Mouse (Mus musculus): ENCODE data around the gene Glra1. TPM values are rescaled to one million over a fixed set of nuclear protein-coding genes. Genes with fewer than 3 reads are reported as not detected.

Glra1 gene
- polyA plus RNA-seq, 1 experiment from 2014 or later: 5.5 TPM

GRCm38 (mm10) chr11:55505485-55505884 is 102.5 kb downstream of the Glra1 start:
- Histone ChIP-seq H3K4me3 (no peak overlapping the region), H3K4me2 (replicated peaks) (no peak overlapping the region), H3K36me3 (peaks cover 20% of the 10 kb centered on the region), H3K4me1 (no peaks in the 10 kb centered on the region), H3K27me3 (replicated peaks) (no peaks in the 10 kb centered on the region), H3K9me3 (no peaks in the 10 kb centered on the region), H3K9ac (no peak overlapping the region), H3K27ac (no peak overlapping the region)
- ATAC-seq (ENCODE audit: low FRiP score, low read depth): no peak
- WGBS: 88% methylated on average over 3 of the region's 3 CpGs

GRCm38 (mm10) chr11:55502886-55503285 is 105.1 kb downstream of the Glra1 start:
- 71% methylated on average over 5 of the region's 5 CpGs for WGBS
- Histone ChIP-seq H3K4me3 (no peak overlapping the region), H3K36me3 (peaks cover 43% of the 10 kb centered on the region), H3K27me3 (replicated peaks) (no peaks in the 10 kb centered on the region), H3K9me3 (no peaks in the 10 kb centered on the region), H3K27ac (no peak overlapping the region), H3K9ac (no peak overlapping the region), H3K4me2 (replicated peaks) (no peak overlapping the region), H3K4me1 (no peaks in the 10 kb centered on the region)
- ATAC-seq (ENCODE audit: low FRiP score, low read depth): no peak

DNA sequence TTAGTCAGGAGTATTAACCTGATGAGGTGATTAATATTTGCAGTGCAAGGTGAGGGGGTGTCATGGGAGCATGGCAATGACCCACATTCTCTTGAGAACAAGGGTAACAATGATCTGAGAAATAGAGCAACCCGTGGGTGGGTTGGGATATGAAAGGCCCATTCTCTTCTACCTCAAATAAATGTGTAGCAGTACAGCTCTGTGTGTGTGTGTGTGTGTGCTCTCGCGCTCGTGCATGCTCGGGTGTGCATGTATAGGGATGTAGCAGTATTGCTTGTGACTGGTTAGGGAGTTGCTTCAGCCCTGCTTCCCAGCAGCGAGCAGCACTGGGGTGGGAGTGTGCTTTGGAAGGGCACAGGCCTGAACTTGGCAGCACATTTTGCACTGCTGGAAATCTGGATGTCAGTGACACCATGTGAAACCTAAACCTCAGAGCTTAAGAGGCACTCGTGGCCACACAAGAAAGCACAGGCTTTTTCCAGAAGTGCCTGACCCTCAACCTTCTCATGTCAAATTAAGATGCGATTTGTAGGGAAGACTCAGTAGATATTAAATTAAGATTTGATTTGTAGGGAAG is 106.0 kb downstream of the Glra1 start:
- ATAC-seq (ENCODE audit: low FRiP score, low read depth): no peak
- H3K27ac ChIP-seq: no peak overlapping the region
- no peaks in the 10 kb centered on the region for H3K27me3 ChIP-seq (replicated peaks)
- H3K4me3 ChIP-seq: no peak overlapping the region
- H3K9me3 ChIP-seq: no peaks in the 10 kb centered on the region
- H3K9ac ChIP-seq: no peak overlapping the region
- WGBS: 81% methylated on average over 8 of the region's 8 CpGs
- H3K4me1 ChIP-seq: no peaks in the 10 kb centered on the region
- no peak overlapping the region for H3K4me2 ChIP-seq (replicated peaks)
- peaks cover 48% of the 10 kb centered on the region for H3K36me3 ChIP-seq

DNA sequence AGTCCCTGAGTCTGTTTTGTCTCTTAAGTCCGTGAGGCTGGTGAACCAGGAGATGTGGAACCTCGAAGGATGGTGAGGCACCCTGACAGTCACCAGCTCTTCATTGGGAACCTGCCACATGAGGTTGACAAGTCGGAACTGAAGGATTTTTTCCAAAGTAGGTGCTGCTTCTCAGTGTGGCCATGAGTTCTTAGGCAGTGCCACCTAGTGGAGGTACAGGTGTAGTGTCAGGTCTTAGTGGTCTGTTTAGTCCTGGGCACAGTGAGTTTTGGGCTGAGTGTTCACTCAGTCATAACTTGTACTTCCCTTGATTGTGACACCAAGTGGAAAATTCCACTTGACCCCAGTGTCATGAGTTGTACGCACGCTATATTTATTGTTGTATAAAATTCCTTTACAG is 110.1 kb downstream of the Glra1 start:
- ATAC-seq (ENCODE audit: low FRiP score, low read depth): no peak
- H3K27me3 ChIP-seq (replicated peaks): no peaks in the 10 kb centered on the region
- H3K27ac ChIP-seq: no peak overlapping the region
- H3K4me1 ChIP-seq: no peaks in the 10 kb centered on the region
- no peak overlapping the region for H3K4me3 ChIP-seq
- H3K4me2 ChIP-seq (replicated peaks): no peak overlapping the region
- WGBS: 74% methylated on average over 5 of the region's 5 CpGs
- H3K36me3 ChIP-seq: peaks cover 84% of the 10 kb centered on the region
- no peaks in the 10 kb centered on the region for H3K9me3 ChIP-seq
- no peak overlapping the region for H3K9ac ChIP-seq

GRCm38 (mm10) chr11:55496158-55496557 is 111.8 kb downstream of the Glra1 start:
- no peak overlapping the region for H3K4me2 ChIP-seq (replicated peaks)
- no peaks in the 10 kb centered on the region for H3K27me3 ChIP-seq (replicated peaks)
- no peak overlapping the region for H3K4me3 ChIP-seq
- 91% methylated on average over 6 of the region's 6 CpGs for WGBS
- H3K4me1 ChIP-seq: no peaks in the 10 kb centered on the region
- H3K27ac ChIP-seq: no peak overlapping the region
- H3K36me3 ChIP-seq: peaks cover 90% of the 10 kb centered on the region
- no peak for ATAC-seq (ENCODE audit: low FRiP score, low read depth)
- H3K9me3 ChIP-seq: no peaks in the 10 kb centered on the region
- H3K9ac ChIP-seq: no peak overlapping the region

GRCm38 (mm10) chr11:55485443-55485842 is 122.6 kb downstream of the Glra1 start:
- no peak overlapping the region for H3K4me3 ChIP-seq
- no peak overlapping the region for H3K27ac ChIP-seq
- ATAC-seq (ENCODE audit: low FRiP score, low read depth): no peak
- no peaks in the 10 kb centered on the region for H3K9me3 ChIP-seq
- peaks cover 54% of the 10 kb centered on the region for H3K36me3 ChIP-seq
- H3K4me2 ChIP-seq (replicated peaks): no peak overlapping the region
- H3K27me3 ChIP-seq (replicated peaks): no peaks in the 10 kb centered on the region
- 98% methylated on average over 7 of the region's 7 CpGs for WGBS
- H3K4me1 ChIP-seq: no peaks in the 10 kb centered on the region
- no peak overlapping the region for H3K9ac ChIP-seq

DNA sequence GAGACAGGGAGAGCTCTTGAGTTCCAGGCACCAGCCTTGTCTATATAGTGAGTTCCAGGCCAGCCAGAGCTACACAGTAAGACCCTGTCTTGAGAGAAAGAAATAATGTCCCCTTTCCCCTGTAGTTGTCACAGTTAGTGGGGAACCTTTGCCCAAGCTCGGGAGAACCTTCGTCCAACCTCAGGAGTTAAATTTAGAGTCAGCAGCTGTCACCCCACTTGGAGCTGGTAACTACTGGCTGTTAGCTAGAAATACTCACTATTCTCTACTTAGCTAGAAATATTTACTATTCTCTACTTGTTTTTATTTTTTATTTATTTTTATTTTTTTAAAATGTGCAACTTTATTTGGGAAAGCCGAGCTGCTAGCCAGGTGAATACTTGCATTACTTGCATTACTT is 134.8 kb downstream of the Glra1 start:
- Histone ChIP-seq H3K9ac (no peak overlapping the region), H3K27me3 (replicated peaks) (no peaks in the 10 kb centered on the region), H3K4me2 (replicated peaks) (no peak overlapping the region), H3K27ac (no peak overlapping the region), H3K4me3 (no peak overlapping the region), H3K36me3 (peaks cover 14% of the 10 kb centered on the region), H3K9me3 (no peaks in the 10 kb centered on the region), H3K4me1 (peaks cover 18% of the 10 kb centered on the region)
- WGBS: 90% methylated on average over 3 of the region's 3 CpGs
- ATAC-seq (ENCODE audit: low FRiP score, low read depth): no peak

DNA sequence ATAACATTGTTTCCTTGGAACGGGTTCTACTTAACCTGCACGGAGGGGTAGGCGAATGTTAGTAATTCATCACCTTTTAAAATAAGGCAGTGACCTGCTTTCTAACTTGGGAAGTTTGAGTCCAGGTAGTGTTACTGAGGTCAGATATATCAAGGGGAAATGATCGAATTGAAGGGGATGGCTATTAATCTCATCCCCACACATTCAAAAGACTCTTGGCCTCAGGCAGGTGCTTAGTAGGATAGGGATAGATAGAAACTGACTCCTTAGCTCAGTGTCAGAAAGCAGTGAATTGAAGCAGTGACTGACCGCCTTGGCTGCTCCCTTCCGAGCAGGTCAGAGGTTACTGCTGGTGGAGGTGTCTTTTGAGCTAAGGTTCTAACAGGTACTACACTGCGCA is 136.5 kb downstream of the Glra1 start:
- peaks cover 21% of the 10 kb centered on the region for H3K4me1 ChIP-seq
- WGBS: 95% methylated on average over 7 of the region's 7 CpGs
- no peaks in the 10 kb centered on the region for H3K27me3 ChIP-seq (replicated peaks)
- no peak for ATAC-seq (ENCODE audit: low FRiP score, low read depth)
- H3K4me2 ChIP-seq (replicated peaks): peak overlapping the region; percentile 90
- no peak overlapping the region for H3K9ac ChIP-seq
- H3K36me3 ChIP-seq: peaks cover 14% of the 10 kb centered on the region
- no peak overlapping the region for H3K27ac ChIP-seq
- H3K9me3 ChIP-seq: no peaks in the 10 kb centered on the region
- H3K4me3 ChIP-seq: no peak overlapping the region

- 71% methylated on average over 8 of the region's 8 CpGs for whole genome bisulfite sequencing
- Histone ChIP-seq H3K27me3 (replicated peaks) (no peaks in the 10 kb centered on the region), H3K4me1 (peaks cover 21% of the 10 kb centered on the region), H3K9ac (no peak overlapping the region), H3K36me3 (peaks cover 14% of the 10 kb centered on the region), H3K4me3 (peak overlapping the region; percentile 83), H3K27ac (no peak overlapping the region), H3K4me2 (replicated peaks) (peak overlapping the region; percentile 90), H3K9me3 (no peaks in the 10 kb centered on the region)
- no peak for ATAC-seq (ENCODE audit: low FRiP score, low read depth)
Measured at GRCm38 (mm10) chr11:55470761-55471160, 137.2 kb downstream of the Glra1 start.

GRCm38 (mm10) chr11:55469923-55470691 is 137.9 kb downstream of the Glra1 start:
- Histone ChIP-seq H3K4me1 (peaks cover 21% of the 10 kb centered on the region), H3K27me3 (replicated peaks) (no peaks in the 10 kb centered on the region), H3K27ac (peak overlapping the region; percentile 39; the same call in 1 of the 2 replicates), H3K4me2 (replicated peaks) (peak overlapping the region; percentile 90), H3K36me3 (peaks cover 14% of the 10 kb centered on the region), H3K4me3 (peak overlapping the region; percentile 83), H3K9ac (peak overlapping the region; percentile 94), H3K9me3 (no peaks in the 10 kb centered on the region)
- peak; percentile 22; the same call in 1 of the 2 replicates for ATAC-seq (ENCODE audit: low FRiP score, low read depth)
- WGBS: 1% methylated on average over 46 of the region's 46 CpGs

- Histone ChIP-seq H3K9ac (peak within 1 kb of the TSS; percentile 94), H3K27ac (peak within 1 kb of the TSS; percentile 39), H3K27me3 (replicated peaks) (no peaks in the 10 kb centered on the region), H3K36me3 (peaks cover 14% of the 10 kb centered on the region; the same call in 1 of the 2 replicates), H3K4me2 (replicated peaks) (peak within 1 kb of the TSS; percentile 90), H3K9me3 (no peaks in the 10 kb centered on the region), H3K4me3 (peak within 1 kb of the TSS; percentile 83), H3K4me1 (peaks cover 21% of the 10 kb centered on the region)
- peak; percentile 98 for ATAC-seq (ENCODE audit: low FRiP score, low read depth)
- WGBS: under 1% methylated on average over 57 of the region's 57 CpGs
Measured at GRCm38 (mm10) chr11:55469048-55469843, 138.8 kb downstream of the Glra1 start, which contains the start of gene G3bp1. Gene G3bp1, plus strand, starts transcription at chr11:55469685.

DNA sequence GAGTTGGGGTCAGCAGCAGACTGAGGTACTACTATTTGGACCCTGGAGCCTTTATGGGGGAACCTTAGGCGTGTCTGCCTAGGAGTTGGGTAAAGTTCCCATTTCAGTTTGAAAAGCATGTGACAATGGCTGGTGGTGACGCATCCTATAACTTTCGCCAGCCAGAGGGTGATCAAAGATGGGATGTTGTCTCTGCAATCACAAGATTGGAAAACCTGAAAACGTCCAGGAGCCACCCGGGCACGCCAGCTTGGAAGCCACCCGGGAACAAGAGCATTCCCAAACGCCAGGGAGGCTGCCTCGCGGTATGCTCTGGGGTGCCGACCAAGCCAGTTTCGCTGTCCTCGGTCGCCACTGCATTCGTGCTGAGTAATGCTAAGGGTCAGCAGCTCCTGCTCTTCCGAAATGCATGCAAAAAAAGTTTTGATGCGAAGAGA is 139.4 kb downstream of the Glra1 start:
- Histone ChIP-seq H3K27me3 (replicated peaks) (no peaks in the 10 kb centered on the region), H3K4me3 (peak overlapping the region; percentile 36), H3K9me3 (no peaks in the 10 kb centered on the region), H3K9ac (peak overlapping the region; percentile 38), H3K4me2 (replicated peaks) (peak overlapping the region; percentile 70), H3K27ac (peak overlapping the region; percentile 9), H3K4me1 (peaks cover 21% of the 10 kb centered on the region), H3K36me3 (peaks cover 11% of the 10 kb centered on the region; the same call in 1 of the 2 replicates)
- WGBS: 4% methylated on average over 17 of the region's 17 CpGs
- peak; percentile 13 for ATAC-seq (ENCODE audit: low FRiP score, low read depth)

All from neural tube, embryonic 12.5 days (tissue).